Mouse (Mus musculus) left cerebral cortex, adult 8-10 months (tissue): Measurements from ENCODE around the gene Adam29. TPM values are rescaled to one million over a fixed set of nuclear protein-coding genes. Genes with fewer than 3 reads are reported as not detected.

Experiments
- DNase-seq, 2 experiments: peaks; one replicate each; pipeline ENCODE4 v3.0.0; 2022; ENCODE audit warnings: low spot score in 2 of 2
- total RNA-seq, 4 experiments: library from RNA; stranded (reverse); gene quantifications; 2 replicates each; pipeline ENCODE4 v1.2.4; 2022

Gene Adam29
- not detected for total RNA-seq

DNA sequence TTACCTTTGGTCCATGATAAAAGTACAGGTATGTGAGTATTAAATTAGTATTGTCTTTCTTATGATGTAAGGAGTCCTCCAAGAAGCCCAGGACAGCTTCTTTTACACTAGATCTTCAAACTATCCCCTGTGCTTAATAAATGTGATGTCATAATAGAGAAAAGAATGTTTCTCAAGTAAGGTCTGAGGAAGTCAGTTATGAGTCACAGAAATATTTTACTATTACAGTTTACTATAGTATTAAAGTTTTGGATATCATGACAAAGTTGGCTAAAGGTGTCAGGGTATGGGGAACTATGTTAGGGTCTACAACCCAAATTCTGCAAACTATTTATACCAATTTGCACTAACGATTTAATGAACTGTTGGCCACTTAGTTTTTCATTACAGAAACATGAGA is at the start of gene Adam29:
Gene Adam29 (minus strand): TSS at position 101 of the 400 bp plus-strand sequence.
- DNase-seq, result no peak

DNA sequence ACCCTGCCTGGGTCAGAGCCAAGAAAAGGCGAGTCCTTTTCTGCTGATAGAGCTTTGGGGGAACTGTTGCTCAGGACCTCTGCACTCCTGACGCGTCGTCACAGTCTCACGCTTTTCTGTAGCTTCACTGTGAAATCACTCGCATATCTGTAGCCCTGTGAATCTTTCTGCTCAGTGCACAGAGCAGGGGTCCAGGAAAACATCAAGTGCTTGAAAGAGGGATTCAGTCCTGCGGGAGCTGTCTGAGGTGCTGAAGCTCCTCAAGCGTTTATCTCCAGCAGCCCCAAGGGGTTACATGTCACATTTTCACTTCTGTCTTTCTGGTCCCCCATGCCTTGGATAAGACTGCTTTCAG is 33.8 kb upstream of the Adam29 start:
- peak in 1 of 2 experiments; percentile 28 for DNase-seq

- peak; percentile 2 to 59 for DNase-seq
Observed at GRCm38 (mm10) chr8:55939870-55940525, 33.2 kb upstream of the Adam29 start, which contains the start of gene Glra3. Glra3 (plus strand) TSS chr8:55940460.

Other genes starting within 250 kb of the Adam29 start
- gene Glra3, start 33.5 kb upstream of the Adam29 start, total RNA-seq, result 1 to 10 TPM; 6.4 to 8.8 (median 6.9) TPM